Mouse (Mus musculus) heart, adult 9 months (tissue): Measurements from ENCODE around the gene Ddr1.
A peak's percentile ranks its signal among the peaks of the same experiment; 100 is the strongest.

ENCODE experiments used
- DNase-seq, 2 experiments: peaks; one replicate each; pipeline ENCODE4 v3.0.0; 2022; ENCODE audit warnings: low spot score in 2 of 2

Gene Ddr1

DNA sequence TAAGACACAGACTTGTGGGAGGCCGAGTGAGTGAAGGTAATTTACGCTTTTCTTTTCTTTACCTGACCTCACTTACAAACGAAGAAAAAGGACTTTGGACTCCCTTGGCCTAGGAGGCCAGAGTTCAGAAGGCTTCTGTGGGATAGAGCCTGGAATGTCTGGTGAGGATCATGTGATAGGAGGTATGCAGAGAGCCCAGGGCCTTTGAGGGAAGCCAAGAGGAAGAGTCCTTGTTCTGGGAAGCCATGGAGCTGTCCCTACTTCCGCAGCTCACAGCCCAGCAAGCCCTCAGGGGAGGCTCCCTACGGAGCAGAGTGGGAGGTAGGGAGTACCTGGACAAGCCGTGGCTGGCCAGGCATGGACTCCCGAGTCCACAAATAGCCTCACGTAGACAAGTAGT is 17.3 kb upstream of the Ddr1 start:
- no peak for DNase-seq

DNA sequence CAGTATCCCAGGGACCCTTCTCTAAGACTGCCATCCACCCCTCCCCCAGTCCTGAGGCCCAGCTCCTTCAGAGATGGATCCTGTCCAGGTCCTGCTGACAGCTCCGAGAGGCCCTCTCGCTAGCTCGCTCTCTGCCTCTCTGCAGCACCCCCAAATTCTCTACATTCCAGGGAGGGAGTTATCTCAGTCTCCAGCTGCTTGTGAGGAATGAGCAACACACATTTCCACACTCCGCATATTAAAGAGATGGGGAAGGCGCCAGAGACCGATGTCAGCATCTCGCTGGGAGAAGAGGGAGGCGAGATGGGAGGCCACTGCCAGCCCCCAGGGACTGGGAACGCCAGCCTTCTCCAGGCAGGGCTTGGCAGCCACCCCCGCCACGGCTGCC is 15.9 kb upstream of the Ddr1 start:
- peak in 1 of 2 experiments; percentile 42 for DNase-seq

DNA sequence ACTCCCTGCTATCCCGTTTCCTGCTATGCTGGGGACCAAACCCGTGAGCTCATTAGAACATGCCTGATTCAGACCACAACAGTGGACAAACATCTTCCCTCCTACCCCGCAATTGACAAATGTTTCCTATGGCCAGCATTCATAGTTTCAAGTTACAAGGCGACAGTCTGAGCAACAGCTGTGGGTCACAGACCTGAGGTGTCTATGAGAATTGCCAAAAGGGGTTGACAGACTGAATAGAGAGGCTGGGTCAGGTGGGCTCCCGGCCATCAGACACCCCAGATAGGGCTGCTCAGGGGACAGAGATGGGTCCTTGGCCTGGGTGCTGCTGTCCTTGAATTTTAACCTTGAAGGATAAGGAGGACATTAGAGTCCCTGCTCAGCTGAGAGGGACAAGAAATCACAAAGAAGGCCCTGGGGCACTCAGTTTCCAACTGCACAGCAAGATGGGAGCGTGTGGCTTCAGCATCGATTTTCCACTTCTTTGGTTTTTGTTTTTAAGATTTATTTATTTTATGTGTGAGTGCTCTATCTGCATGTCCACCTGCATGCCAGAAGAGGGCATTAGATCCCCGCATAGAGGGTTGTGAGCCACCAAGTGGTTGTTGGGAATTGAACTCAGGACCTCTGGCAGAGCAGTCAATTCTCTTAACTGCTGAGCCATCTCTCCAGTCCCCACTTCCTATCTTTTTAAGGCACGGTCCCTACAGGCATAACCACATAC is 15.4 kb upstream of the Ddr1 start:
- no peak for DNase-seq

DNA sequence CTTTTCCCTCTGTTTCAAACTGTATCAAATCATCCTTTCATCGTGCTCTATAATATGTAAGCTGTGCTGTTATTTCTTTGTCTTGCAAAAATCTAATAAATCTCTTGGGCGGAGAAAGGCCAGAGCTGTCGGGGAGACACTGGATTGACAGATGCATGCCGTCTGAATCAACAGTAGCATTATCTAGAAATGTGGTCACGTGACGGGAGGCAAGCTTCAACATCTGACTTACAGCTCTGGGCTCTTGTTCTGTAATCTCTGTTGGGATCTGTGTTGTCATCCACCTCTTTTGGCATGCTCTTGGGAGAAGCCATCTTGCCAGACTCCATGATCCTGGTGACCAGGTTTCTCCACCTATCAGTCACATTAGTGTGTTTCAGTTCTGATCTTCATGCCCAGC is 12.7 kb upstream of the Ddr1 start:
- DNase-seq = no peak

DNA sequence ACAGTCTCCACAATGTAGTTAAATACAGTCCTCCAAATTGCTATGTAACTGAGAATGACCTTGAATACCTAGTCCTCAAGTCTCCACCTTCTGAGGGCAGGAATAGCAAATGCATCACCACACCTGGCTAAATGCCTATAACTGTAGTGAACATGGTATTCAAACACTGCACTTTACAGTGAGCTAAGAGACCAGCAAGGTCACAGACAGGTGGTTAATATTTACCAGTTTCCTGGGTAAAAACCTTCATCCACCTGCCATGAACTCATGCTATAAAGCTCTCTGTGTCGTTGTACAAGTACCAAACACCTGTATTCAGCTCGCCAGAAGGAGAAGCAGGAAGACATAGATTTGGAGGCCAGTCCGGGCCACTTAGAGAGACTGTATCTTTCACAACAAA is 11.7 kb upstream of the Ddr1 start:
- no peak for DNase-seq

DNA sequence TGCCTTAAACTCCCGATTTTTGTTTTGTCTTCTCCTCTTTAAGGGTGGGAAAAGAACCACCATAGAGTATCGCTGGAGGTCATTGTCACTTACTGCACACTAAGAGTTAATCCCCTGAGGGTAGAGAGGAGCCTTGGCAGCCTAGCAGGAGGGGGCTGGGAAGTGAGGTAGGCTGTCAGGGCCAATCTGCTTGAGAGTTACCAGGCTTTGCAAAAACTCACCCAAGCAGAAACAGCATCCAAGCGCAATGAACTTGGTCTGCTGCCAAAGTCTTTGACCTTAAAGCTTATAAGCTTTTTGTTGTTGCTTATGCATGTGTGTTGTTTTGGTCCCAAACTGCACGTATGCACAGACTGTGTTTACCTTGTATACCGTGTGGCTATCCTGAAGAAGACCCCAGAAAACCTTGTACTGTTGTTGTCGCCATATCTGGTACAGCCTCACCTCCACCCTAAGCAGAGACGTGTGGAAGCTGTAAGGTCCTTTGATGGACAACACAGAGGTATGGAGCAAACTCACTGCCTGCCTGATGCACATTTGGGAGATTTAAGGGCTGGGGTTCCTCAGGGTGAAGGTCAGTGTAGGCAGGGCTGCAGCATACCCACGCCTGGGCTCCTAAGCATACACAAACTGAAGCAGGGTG is 6.4 kb upstream of the Ddr1 start:
- DNase-seq = no peak

DNA sequence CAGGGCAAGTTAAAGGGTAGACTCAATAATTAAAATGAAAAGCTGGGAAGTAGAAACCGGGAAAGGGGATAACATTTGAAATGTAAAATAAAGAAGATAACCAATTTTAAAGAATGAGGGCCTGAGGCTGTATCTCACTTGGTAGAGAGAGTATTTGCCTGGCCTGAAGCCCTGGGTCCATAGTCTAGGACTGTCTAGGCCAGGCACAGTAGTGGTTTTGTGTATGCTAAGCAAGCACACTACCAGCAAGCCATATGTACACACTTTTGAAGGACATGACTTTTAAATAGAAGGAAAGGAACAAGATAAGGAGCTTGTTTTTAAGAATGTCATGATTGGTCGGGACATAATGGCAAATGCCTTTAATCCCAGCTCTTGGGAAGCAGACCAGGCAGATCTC is 4.2 kb upstream of the Ddr1 start:
- DNase-seq = no peak

DNA sequence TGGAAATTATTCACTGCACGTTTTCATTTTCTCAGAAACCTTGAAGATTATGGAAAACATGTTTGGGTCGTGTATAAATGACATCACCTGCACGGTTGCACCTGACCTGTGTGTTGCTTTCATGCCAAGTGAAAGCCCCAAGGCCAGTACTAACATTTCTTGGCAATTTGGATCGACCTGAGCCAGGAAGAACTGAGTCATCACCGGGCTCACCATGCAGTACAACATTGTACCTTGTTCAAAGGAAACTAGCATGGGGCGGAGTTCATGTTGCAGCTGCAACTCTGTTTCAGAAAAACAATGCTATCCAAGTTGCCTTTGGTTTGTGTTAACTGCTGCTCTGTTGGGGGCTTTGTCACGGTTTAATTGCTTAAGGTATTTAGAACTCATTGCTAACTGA is 3.5 kb upstream of the Ddr1 start:
- DNase-seq = no peak

DNA sequence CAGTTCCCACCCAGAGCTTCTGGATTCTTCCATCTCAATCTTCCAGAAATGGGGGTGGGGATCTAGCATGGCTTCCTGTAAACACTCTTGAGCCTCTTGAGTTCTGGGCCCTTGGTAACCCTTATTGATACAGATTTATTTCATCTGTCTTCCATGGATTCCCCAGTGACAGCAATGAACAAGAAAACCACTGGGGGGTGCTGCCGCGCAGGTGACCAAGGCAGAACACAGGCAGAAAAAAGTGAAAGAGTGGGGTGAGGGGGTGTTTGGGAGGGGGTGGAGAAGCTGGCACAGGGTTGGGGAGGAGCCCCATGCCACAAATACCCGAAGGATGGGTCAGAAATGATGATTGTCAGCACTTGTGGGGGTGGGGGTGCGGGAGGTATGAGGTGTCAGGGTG is 1.4 kb upstream of the Ddr1 start:
- no peak for DNase-seq

DNA sequence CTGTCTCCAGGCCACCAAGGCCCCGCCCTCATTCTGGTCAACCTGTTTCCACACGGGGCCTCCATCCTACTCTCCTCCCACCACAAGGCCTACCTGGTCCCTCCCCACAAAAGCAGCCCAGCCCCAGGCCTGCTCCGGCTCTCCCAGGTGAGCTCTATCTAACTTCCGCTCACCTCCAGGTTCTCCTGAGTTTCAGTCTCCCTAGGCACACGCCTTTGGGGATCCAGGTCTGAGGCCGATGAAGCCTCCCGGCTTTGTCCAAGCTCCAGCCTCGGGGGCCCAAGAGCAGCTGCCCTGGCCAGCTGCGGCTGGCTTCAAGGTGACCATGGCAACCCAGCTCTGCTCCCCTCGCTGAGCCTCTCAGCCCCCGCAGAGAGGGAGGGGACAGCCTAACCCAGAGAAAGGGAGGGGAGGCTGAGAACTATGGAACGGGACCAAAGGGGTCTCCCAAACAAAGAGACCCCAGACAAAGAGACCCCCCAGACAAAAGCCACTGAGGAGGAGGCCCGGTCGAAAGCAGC is 610 bp downstream of the Ddr1 start:
- DNase-seq = no peak

DNA sequence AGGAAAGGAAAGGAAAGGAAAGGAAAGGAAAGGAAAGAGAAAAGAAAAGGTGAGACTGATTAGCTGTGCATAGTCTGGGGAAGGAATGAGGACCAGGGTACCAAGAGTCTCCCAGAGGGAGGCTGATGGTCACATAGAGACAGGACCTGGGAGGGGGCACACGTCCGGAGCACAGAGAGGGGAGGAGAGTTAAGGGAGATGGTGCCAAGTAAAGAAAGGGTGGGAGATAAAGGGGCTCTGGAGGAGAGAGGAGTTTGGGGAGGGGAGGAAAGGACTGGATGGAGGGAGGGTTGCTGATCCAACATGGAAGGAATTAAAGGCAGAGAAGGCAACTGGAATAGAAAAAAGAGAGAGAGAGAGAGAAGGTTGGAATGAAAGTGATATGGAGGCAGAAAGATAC is 1.4 kb downstream of the Ddr1 start:
- no peak for DNase-seq

DNA sequence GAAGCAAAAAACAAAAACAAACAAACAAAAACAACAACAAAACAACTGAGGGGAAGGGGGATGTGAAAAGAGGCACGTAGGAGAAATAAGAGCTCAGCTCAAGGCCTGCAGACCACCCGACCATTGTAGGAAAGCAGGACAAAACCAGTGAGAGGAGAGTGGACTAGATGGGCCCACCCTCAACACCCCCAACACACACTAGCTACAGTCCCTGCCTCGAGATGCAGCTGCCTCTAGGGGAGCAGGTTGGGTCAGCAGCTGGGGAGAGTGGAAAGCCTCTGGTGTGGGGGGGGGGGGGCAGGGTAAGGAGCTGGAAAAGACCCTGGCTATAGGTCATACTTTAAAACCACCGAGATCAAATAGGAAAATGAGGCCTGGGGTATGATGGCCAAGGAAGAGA is 1.8 kb downstream of the Ddr1 start:
- no peak for DNase-seq

DNA sequence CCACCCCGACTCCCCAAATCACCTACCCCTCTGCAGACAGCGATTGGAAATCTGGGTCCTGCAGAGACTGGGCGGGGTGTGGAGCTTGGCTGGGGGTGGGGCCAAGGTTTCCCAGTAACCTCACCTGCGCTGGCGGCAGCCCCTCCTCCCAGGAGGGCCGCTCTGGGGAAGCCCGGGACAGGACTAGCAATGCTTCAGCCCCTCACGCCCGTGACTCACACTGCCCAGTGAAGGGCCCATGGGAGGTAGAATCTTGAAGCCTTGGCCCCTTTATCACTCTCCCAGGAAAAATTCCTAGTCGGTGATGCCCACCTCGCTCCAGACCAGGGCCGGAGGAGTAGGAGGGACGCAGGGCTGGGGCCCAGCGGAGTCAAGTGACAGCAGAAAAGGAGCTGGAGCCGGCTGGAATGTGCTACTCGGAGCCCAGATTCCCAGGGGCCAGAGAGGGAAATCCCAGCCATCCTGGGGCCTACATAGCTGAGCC is 2.4 kb downstream of the Ddr1 start:
- DNase-seq = peak; percentile 43 to 55

DNA sequence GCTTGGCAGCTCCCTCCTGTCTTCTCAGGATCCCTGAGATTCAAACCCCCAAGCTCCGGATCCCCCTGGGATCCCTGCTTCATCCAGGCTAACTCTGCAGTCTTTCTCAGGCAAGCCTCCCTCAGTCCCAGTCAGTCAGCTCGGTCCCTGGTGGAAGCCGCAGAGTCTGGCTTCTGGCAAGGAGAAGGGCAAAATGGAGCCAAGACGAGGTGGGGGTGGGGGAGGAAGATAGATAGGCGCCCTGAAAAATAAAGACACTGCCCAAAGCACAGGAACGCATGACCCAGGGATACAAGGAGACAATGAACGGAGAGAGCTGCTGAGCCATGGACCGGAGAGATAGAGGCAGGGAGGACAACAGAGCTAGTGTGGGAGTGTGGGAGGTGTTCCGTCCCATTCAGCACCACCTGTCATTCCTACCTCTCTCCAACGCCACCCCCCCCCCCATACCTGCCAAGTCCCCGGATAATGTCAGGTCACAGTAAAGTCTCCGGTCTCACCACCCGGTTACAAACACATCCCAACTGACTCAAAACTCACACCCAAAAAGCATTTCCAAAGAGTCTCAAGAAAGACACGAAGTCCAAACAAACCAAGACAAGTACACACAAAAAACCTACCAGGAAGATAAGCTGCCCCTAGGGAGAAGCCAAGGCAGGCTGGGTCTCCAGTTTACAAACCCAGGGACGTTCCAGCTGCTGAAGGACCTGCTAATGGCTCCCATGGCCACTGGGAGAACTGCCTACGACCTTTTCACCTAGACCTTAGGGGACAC is 3.0 kb downstream of the Ddr1 start:
- DNase-seq = peak; percentile 48

DNA sequence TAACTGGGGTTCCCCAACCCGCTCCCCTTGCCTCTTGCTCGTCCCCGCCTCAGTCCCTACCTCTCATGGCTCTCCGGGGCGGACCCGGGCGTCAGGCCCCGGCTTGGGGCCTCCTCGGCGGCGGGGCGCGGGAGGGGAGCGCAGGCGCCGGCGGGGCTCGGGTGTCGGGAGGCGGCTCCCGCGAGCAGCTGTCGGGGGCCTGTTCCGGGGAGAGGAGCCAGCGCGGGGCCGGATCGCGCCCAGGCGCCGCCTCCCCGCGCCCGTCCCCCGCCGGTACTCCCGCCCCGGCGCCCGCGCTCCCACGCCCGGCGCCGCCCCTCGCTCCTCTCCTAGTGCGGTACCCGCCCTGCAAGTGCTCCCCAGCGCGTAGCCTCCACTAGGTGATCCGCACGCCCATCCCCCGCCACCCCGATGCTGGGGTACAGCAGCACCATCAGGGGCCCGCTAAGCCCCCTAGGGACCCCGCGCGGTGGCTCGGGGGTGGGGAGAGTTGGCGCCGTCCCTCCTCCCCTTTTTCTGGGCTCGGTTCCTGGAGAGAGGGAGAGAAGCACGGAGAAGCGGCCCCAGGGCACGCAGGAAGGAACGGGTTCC is 4.0 kb downstream of the Ddr1 start:
- peak; percentile 83 to 87 for DNase-seq

DNA sequence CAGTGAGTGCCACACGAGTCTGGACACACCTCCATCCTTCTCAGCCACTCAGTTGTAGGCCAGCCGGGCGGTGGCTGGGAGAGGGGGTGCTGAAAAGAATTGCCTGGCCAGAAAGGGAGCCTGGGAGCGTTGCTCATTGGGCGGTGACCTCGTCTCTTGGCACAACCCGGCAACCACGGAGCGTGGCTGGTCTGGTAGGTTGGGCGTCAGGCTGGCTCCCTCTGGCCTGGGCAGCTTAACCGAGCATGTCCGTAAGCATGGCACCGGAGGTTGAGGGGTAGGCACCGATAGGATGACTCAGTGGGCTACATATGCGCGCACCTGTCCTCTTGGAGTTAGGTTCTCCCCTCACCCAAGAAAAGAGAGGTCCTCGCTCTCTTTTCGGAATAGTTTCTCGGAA is 4.5 kb downstream of the Ddr1 start:
- DNase-seq = peak; percentile 84 to 87

DNA sequence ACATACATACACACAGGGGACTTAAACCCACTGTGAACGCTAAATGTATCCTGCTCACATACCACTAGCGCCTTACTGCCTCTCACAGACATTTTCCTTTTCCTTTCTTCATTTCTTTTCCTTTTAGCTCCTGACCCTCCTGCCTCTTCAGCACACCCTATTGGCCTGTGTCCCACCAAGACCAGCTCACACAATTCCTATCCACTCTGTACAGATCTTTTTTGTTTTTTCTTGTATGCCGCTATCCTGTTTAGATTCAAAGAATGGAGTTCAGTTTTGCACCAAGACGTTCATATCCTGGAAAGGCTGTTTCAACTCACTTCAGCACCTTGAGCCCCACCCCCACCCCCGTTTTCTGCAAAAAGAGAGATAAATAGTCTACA is 5.9 kb downstream of the Ddr1 start:
- DNase-seq = no peak

DNA sequence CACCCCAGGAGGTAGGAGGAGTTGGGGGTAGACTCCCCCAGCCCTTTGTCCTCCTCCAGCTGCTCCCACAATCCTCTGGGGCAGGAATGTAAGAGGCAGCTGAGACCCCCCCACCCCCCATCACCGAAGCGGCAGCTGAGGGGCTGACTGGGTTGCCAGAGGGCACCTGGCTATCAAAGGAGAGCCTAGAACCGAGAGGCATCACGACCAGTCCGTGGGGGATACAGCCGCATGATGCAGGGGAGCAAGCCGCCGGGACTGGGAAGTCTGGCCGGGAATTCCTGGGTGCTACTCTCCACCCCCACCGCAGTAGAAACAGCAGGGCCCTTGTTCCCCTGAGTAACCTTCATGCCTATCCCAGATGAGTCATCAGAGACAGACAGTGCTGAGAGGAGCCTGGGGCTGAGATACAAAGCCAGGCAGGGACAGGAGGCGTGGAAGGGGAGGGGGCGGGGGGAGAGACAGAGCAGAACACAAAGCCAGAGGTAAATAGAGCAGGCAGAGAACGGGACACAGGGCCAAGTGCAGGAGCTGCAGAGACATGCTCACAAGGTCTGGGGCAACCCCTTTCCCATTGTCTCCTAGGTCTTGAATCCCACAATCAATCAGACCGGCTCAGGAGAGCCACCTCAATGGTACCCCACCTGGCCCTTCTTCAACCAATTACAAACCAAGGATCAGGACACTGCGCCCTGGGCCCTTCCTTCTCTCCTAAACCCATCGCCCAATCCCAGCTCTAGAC is 6.5 kb downstream of the Ddr1 start:
- DNase-seq = peak in 1 of 2 experiments; percentile 42

DNA sequence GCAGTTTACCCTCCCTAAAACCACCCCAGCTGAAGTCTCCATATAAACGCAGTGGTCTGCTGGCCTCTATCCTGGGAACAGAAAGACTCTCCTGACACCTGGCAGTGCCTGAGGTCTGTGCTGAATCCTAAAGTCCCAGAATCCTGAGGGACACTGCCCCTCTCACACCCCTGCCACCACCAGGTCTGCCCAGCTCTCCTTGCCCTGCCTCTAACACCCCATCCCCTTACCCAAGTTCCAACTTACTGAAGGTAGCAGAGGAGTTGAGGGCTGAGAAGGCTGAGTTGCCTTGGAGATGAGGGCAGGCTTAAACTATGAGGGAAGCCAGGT is 7.0 kb downstream of the Ddr1 start:
- DNase-seq = no peak

DNA sequence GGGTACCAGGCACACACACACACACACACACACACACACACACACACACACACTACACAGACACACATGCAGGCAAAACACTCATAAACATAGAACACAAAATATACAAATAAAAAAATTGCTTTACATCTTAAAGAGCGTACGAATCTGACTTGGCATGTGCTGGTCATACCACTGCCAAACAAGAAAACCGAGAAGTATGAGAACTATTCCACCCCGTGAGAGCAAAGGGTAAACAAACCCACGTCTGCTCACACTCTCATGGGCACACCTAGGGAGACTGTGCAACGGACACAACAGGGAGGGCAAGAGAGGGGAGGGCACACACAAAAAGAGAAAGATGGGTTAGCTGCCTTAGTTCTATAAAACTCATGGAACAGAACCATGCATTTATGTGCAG is 7.7 kb downstream of the Ddr1 start:
- DNase-seq = no peak

DNA sequence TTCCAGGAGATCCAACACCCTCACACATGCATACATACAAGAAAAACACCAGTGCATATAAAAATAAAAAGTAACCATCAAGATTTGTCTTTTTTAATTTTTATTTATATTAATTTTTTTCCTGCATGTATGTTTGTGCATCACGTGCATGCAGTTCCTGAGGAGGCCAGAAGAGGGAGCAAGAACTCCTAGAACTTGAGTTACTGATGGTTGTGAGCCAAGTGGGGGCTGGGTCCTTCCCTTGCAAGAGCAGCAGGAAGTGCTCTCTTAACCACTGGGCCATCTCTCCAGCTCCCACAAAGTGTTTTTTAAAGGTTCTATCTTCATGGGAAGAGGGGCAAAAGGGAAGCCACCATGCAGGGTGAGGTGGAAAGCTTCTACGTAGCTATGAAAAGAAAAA is 9.1 kb downstream of the Ddr1 start:
- no peak for DNase-seq

DNA sequence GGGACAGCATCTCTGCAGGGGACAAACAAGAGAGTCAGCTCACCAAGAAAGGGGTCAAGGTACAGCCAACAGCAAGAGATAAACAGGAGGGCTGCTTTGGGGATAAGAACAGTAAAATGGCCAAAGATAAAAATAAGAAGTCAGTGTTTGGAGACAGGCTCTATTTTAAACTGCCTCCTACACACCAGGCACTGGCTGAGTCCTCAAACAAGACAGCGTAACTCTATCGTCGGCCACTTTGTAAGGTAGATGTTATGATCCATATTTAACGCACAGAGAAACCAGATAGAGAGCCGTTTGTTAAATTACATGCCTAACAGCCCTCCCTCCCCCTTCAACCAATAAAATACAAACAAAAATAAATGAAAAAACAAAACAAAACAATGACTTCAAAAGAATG is 10.5 kb downstream of the Ddr1 start:
- DNase-seq = no peak
